Comparison of ENCODE assay signal across 15 mouse cellular contexts in genomic region chr2:172950119-172950676, GRCm38 (mm10). TPM values are rescaled to one million over a fixed set of nuclear protein-coding genes. Genes with fewer than 3 reads are reported as not detected.
DNase-seq lines count a peak whose midpoint lies in the region; TF ChIP-seq lines count a peak whose summit lies in the region.
"Had no signal": no experiment of that assay in that cellular context is flagged by ENCODE, and none has a peak within 500 bp of the region (broad histone marks: within the 10 kb centered on the region; RNA-seq: fewer than 3 reads in every experiment).

No protein-coding gene starts in this region.

- intact Hi-C loops in left cerebral cortex, postnatal 4 days (cut with DNase I), result no loop called here
- intact Hi-C loops in left cerebral cortex, adult 2 months (cut with DNase I), result no loop called here

- H3K4me1 ChIP-seq in heart, embryonic 10.5 days, result peaks cover 28% of the 10 kb centered on the region

- 46% methylated on average over 9 of the region's 9 CpGs for WGBS in heart, embryonic 10.5 days

- H3K27me3 ChIP-seq in heart, embryonic 10.5 days (ENCODE audit: insufficient read depth, poor library complexity, severe bottlenecking), result no peaks in the 10 kb centered on the region; the same call in 1 of the 2 replicates

- peak overlapping the region; percentile 77 for H3K27ac ChIP-seq in heart, embryonic 10.5 days
- H3K27ac ChIP-seq in left cerebral cortex, adult 2 months, result no peak overlapping the region
- H3K27ac ChIP-seq: heart, embryonic 15.5 days had no signal

- H3K4me3 ChIP-seq in heart, embryonic 10.5 days, result 0 out of 2 replicates have a peak overlapping the region, but pooled peaks have one; percentile 24
- H3K4me3 ChIP-seq in left cerebral cortex, adult 2 months, result no peak overlapping the region
- H3K4me3 ChIP-seq: heart, embryonic 15.5 days had no signal

- H3K36me3 ChIP-seq in heart, embryonic 10.5 days, result no peaks in the 10 kb centered on the region
- H3K36me3 ChIP-seq: heart, embryonic 15.5 days had no signal

- H3K9me3 ChIP-seq in heart, embryonic 10.5 days, result no peaks in the 10 kb centered on the region
- H3K9me3 ChIP-seq: heart, embryonic 15.5 days had no signal

- no peak for DNase-seq in heart, embryonic 10.5 days (ENCODE audit: low spot score)
- DNase-seq in heart, adult 9 months (ENCODE audit: low spot score in 2 of 2), result no peak
- DNase-seq in left cerebral cortex, postnatal 4 days, result peak; percentile 40
- no peak for DNase-seq in left cerebral cortex, adult 2 months (ENCODE audit: extremely low spot score in 1 of 2, low spot score in 2 of 2)
- peak; percentile 54 for DNase-seq in testis, postnatal 10 days (ENCODE audit: low spot score)
- DNase-seq in testis, postnatal 14 days (ENCODE audit: low spot score), result no peak
- no peak for DNase-seq in frontal cortex, adult 2 months (ENCODE audit: extremely low spot score in 1 of 2, low spot score in 1 of 2)
- DNase-seq: cerebellum, adult 2 months; kidney, postnatal 25 days; liver; lung, postnatal 14 days; right cerebral cortex, postnatal 25 days; thymus, postnatal 36 days had no signal

- no peak for TF ChIP-seq CTCF in left cerebral cortex, adult 2 months (IDR thresholded peaks at IDR 0.05)

RNA-seq across cellular contexts. Expression of gene Bmp7, which starts 10.1 kb away (rescaled TPM):
- 49.5 and 70.0 TPM in 2 replicates for polyA plus RNA-seq in heart, embryonic 10.5 days (2016; fragmentation: Nextera tagmentation; extraction: Ambion mirVana)
- total RNA-seq in left cerebral cortex, postnatal 4 days (2021), result 10 to 100 TPM; 13.0 to 14.5 TPM
- total RNA-seq in left cerebral cortex, adult 2 months (2021), result 10 to 100 TPM in 1 of 2 experiments, 1 to 10 TPM in 1; 9.6 to 13.9 TPM
- polyA plus RNA-seq in frontal cortex, adult 2 months (2012; rRNA removed), result 17.9 and 19.8 TPM in 2 replicates

RNA-seq across cellular contexts. Expression of gene Spo11, which starts 27.3 kb away (rescaled TPM):
- polyA plus RNA-seq in heart, embryonic 10.5 days (2016; fragmentation: Nextera tagmentation; extraction: Ambion mirVana), result 0.06 and 0.20 TPM in 2 replicates
- total RNA-seq in left cerebral cortex, postnatal 4 days (2021), result under 1 TPM; 0.44 to 0.74 TPM
- under 1 TPM; 0.30 to 0.86 TPM for total RNA-seq in left cerebral cortex, adult 2 months (2021)
- polyA plus RNA-seq in frontal cortex, adult 2 months (2012; rRNA removed), result 0.76 and 1.0 TPM in 2 replicates
- polyA plus RNA-seq: heart, embryonic 15.5 days; intestine, embryonic 14.5 days had no signal

RNA-seq across cellular contexts. Expression of gene Rae1, which starts 49.7 kb away (rescaled TPM):
- polyA plus RNA-seq in heart, embryonic 10.5 days (2016; fragmentation: Nextera tagmentation; extraction: Ambion mirVana), result 139 and 162 TPM in 2 replicates
- total RNA-seq in left cerebral cortex, postnatal 4 days (2021), result 10 to 100 TPM; 85.7 to 98.0 TPM
- 10 to 100 TPM; 55.8 to 61.1 TPM for total RNA-seq in left cerebral cortex, adult 2 months (2021)
- polyA plus RNA-seq in frontal cortex, adult 2 months (2012; rRNA removed), result 69.7 and 82.4 TPM in 2 replicates

Comparison
In these comparisons a context has a peak if more than half of its experiments do, and no peak if none do; other contexts are left out.
1. DNase-seq: peak in left cerebral cortex, postnatal 4 days (single experiment) and testis, postnatal 10 days (single experiment); none in heart, embryonic 10.5 days (single experiment), heart, adult 9 months (0 of 2), left cerebral cortex, adult 2 months (0 of 2), testis, postnatal 14 days (single experiment) and frontal cortex, adult 2 months (0 of 2).